Mouse (Mus musculus) embryonic stem cell, embryonic (primary cell): Measurements from ENCODE around the gene Kalrn.

Experiments used
- CTCF ChIA-PET, 4 experiments: fragments of 300-600 bp in 2 of 4; fragments of 350-600 bp in 2 of 4; sonication (Branson Sonifier 250); formaldehyde crosslinking; loops; one replicate each; lab custom pipeline; 2022; ENCODE audit warnings: inconsistent platforms in 2 of 4; lab: Charles Lee
- POLR2A ChIA-PET, 4 experiments: fragments of 300-600 bp in 2 of 4; fragments of 350-600 bp in 2 of 4; sonication (Branson Sonifier 250); formaldehyde crosslinking; loops; one replicate each; lab custom pipeline; 2022; ENCODE audit warnings: antibody characterized with exemption in 4 of 4, inconsistent platforms in 1 of 4; lab: Charles Lee

The Kalrn gene

DNA sequence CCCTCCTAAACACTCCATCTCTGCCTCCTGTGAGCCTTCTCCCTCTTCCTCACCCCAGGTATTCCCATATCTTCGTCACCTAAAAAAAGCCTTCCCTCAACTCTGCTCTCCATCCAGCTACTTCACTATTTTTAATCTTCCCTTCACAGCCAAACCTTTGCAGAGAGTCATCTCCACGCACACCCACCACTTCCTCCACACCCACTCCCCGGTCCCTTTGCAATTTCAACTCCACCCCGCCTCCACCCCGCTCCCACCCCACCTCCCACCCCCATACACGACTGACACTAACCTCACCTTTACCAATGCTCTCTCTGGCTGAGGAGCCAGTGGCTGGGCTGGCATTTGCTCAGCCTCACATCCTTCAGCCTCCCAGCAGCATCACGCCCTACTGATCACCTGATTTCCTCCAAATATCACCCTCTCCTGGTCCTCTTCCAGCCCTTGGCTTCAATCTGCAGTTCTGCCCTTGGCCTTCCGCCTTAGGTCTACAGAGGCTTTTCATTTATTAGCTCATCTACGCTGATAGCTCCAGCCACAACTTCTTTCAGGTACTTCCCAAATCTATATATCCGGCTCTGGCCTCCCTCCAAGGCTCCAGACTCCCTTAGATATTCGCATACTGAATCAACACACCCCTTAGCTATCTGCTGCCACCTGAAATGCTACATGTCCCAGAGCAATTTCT lies 9.6 kb downstream of the Kalrn start:
- POLR2A ChIA-PET, result no interaction called here
- CTCF ChIA-PET, result interaction anchor here in 1 of 4 experiments (0.6 to 0.8 kb wide), 2 partner anchors 109 to 244 kb away, joined by 3 to 7 read pairs; no protein-coding TSS in a partner anchor

DNA sequence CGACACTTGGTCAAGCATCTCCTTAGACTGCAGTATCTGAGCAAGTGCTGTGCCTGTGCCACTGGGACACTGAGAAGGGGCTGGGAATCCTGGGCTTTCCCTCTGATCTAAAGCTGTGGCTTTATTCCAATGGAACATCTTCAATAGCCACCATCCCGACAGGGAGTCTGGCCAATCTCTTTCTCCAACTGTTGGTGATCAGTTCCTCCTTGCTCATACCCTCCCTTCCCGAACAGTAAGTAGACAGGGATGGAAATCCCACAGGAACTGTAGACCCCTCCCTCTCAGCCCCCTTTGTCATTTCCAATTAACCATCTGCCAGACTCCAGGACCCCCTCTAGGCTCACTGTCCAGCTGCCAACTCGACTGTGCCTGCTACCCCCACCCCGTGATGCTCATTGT lies 11.6 kb downstream of the Kalrn start:
- POLR2A ChIA-PET, result interaction anchor here in 1 of 4 experiments (0.6 kb wide), 1 partner anchor 66 kb away, joined by 3 read pairs; no protein-coding TSS in a partner anchor
- CTCF ChIA-PET, result no interaction called here

DNA sequence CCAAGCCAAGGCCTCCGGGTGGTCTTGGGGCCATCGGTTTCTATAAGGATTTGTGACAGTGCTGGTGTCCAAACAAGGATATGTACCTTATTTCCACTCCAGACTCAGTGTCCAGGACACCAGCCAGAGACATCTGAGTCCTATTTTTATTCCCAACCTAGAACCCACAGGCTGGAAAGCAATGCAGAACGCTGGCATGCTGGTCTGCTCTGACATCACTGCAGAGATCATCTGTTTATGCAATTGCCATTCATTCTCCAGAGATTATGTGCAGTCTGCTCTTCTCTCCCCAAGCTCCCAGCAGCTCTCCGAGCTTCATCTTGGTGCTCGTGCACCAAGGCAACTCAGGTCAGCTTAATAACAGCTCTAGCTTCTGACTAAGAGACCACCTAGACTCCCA lies 12.5 kb downstream of the Kalrn start:
- ChIA-PET CTCF (no interaction called here), POLR2A (interaction anchor here in 1 of 4 experiments (0.7 kb wide), 1 partner anchor 8 kb away, joined by 3 read pairs; no protein-coding TSS in a partner anchor)

DNA sequence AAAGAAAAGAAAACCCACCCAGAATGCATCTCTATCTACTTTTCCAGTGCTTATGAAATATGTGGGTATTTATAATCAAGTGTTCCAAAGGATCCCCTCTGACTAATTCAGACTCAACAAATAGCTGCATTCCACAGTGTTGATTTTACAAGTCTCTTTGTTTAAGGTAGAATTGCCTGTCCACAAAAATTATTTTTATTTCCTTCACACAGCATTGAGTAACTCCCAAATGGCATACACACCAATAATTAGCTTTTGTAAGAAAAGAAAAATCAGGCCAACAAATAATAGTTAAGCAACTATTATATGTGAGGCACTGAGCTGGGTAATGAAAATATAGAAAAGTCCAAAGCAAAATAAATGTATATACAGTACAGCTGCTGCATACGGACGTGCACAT lies 12.9 kb downstream of the Kalrn start:
- ChIA-PET POLR2A (interaction anchor here in 1 of 4 experiments (0.7 kb wide), 1 partner anchor 8 kb away, joined by 3 read pairs; no protein-coding TSS in a partner anchor), CTCF (no interaction called here)

GRCm38 (mm10) chr16:34557891-34558290 lies 15.4 kb downstream of the Kalrn start:
- ChIA-PET POLR2A (no interaction called here), CTCF (no interaction called here)

DNA sequence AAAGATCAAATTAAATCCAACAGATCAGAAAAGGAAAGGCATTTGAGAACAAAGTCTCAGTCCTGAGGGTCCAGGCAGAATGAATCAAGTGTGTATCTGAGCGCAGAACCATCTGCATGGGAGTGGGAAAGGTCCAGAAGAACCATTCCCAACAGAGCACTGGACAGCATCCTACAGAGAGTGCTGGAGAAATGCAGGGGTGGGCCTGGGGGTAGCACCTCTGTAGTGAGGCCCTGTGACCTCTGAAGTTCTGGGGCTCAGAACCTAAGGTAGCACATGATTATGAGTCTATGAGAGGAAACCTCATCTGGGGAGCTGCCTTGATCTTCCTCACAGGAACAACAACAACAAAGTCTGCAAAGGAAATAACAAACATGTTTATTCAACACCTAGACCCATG lies 20.6 kb downstream of the Kalrn start:
- CTCF ChIA-PET, result no interaction called here
- POLR2A ChIA-PET, result interaction anchor here in 1 of 4 experiments (0.6 to 1.1 kb wide), 2 partner anchors 16 to 449 kb away, joined by 3 to 4 read pairs; no protein-coding TSS in a partner anchor

DNA sequence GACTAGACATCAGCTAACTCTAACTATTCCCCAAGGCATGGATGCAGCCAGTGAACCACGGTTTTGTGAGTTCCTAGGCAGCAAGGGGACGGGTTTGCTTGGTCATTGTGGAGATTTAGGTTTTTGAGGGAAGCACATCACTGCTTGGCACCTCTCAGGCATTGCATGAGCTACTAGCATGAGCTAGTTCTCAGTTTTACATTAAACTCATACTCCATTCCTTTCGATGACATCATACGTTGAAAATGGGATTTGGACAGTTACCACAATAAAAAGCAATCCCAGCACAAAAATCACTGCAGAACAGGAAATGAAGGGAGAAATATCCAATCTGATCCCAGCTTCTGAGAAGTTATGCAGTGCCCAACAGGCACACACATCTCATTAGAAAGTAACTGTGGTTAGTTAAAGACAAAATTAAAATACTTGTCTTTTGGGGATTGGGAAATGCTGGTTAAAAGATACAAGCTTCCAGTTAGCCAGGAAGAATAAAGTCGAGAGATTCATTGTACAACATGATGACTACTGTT lies 23.8 kb downstream of the Kalrn start:
- POLR2A ChIA-PET, result no interaction called here
- CTCF ChIA-PET, result no interaction called here

DNA sequence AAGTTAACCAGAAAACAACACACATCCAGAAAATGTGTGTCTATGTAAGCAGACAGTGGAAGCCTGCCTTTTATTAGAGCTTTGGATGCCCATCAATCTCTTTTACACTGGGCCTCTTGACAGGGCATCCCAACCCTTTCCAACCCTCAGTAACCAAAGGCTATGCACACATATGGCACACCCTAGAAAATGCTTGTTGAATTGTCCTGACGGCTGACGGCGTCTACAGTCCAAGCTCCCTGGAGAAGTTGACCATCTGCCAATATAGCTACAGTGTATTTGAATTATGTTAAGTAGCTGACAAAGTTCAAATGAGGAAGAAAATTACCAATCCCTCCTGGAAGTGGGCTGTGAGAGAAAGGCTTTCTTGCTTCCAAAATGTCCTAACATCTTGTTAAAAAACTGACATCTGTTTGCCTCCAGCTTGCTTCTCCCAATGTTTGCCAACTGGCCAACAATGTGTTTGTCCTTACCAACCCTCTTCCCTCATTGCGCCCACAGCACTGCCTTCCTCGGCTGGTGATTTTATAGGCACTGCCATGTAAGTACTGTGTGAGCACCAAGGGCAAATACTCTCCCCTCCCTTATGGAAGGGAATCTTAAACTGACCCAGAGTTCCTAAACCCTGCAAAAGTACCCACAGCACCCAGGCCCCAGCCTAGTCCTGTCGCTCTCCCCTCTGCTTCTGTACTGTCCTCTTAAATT lies 26.4 kb downstream of the Kalrn start:
- CTCF ChIA-PET, result no interaction called here
- POLR2A ChIA-PET, result interaction anchor here in 2 of 4 experiments (0.5 to 0.6 kb wide), 2 partner anchors 660 to 1986 kb away, joined by 3 to 9 read pairs; no protein-coding TSS in a partner anchor

DNA sequence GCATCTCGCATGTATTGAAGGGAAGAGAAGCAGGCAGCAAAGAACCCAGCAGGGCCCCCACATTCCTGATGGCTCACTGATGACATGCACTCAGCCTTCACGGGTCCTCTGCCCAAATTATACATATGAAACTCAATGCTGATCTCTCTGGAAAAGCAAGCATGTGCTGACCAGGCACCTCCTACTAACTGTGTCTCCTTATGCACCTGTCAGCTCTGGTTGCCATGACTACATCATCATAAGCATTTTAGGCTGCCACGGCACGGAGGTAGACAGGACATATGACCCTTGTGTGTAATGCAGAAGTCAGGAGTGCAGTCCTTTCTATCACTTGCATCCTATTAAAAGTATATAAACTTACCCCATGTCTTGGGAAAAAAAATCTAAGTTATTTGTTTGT lies 29.6 kb downstream of the Kalrn start:
- ChIA-PET POLR2A (no interaction called here), CTCF (no interaction called here)

DNA sequence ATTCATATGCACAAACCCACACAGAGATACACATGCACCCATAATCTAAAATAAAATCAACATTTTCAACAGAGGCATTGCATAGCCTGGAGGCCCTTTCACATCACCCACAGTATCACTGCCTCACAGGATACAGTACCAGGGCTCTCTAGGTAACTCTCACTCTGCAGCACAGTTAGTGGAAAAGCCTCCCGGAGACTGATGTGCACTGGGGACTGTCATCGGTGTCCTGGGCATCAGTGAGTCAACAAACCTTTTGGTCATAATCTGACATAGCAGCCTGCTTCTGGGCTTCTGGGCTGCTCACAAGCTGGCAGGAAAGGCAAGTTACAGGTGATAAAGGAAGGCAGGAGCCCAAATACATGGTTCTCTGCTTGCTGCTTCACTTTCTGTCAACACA lies 31.0 kb downstream of the Kalrn start:
- CTCF ChIA-PET, result interaction anchor here in 2 of 4 experiments (0.6 to 1.0 kb wide), 3 partner anchors 15 to 424 kb away, joined by 3 to 8 read pairs (median 3); partner anchors contain the start of gene Kalrn (in 1 of the 2)
- POLR2A ChIA-PET, result no interaction called here

- ChIA-PET CTCF (interaction anchor here in 1 of 4 experiments (0.6 kb wide), 1 partner anchor 472 kb away, joined by 4 read pairs; no protein-coding TSS in a partner anchor), POLR2A (no interaction called here)
Observed at GRCm38 (mm10) chr16:34538679-34539185, 34.6 kb downstream of the Kalrn start.

- POLR2A ChIA-PET, result interaction anchor here in 1 of 4 experiments (1.6 kb wide), 1 partner anchor 16 kb away, joined by 4 read pairs; no protein-coding TSS in a partner anchor
- CTCF ChIA-PET, result no interaction called here
Observed at GRCm38 (mm10) chr16:34536300-34536699, 37.0 kb downstream of the Kalrn start.

DNA sequence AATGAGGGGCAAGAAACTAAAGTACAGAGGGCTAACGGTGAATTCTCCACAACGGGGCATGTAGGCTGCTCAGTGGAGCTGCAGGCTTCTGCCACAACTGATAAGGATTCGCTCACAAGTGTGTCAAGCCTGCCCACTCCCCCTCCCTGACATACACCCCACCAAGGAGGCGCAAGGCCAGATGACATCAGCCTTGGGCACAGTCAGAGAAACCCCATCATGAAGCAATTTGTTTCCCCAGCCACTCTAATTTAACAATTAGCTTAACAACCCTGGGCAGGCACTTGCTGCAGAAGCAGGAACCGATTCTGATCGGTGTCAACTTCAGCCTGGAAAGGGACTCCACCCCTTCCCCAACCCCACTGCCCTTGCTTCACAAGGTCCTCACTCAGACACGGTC lies 38.2 kb downstream of the Kalrn start:
- CTCF ChIA-PET, result no interaction called here
- POLR2A ChIA-PET, result interaction anchor here in 1 of 4 experiments (0.6 to 0.8 kb wide), 2 partner anchors 121 to 499 kb away, joined by 3 read pairs; no protein-coding TSS in a partner anchor

GRCm38 (mm10) chr16:34531506-34531905 lies 41.8 kb downstream of the Kalrn start:
- ChIA-PET CTCF (interaction anchor here in 1 of 4 experiments (0.8 kb wide), 1 partner anchor 168 kb away, joined by 3 read pairs; no protein-coding TSS in a partner anchor), POLR2A (interaction anchor here in 1 of 4 experiments (0.7 kb wide), 1 partner anchor 118 kb away, joined by 3 read pairs; the partner anchor contains the start of gene Ropn1)

GRCm38 (mm10) chr16:34530029-34530428 lies 43.3 kb downstream of the Kalrn start:
- CTCF ChIA-PET, result no interaction called here

DNA sequence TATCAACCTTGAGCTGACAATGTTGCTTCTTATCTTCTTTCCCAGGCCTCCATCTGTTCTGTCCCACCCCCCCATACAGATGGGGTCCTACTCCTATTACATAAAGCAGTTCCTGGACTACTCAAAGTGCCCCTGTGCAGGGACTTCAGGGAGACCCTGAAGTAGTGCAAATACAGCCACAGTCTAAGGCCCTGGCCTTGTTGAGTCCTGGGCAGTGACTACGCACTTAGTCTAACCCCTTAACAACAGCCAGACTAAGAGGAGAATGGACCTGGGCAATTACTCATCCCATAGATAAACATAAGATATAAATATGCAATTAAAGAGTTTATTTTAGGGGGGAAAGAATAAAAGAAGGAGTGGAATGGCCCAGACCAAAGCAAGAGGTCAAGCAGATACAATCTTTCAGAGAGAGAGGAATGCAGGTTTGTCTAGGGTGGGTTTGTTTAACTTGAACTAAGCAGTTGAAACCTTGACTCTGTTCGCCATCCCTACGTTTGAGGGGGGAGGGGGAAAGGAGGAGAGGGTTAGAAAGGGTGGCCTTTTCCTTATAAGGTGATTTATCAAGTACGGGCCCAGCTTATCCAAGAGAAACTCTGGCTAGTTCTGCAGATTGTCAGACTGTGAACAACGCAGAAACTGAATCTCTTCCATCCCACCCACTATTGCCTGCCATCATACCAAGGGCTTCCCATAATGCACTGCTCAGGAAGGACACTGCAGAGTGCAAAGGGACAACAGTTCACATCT lies 44.9 kb downstream of the Kalrn start:
- POLR2A ChIA-PET, result interaction anchor here in 1 of 4 experiments (0.6 to 0.9 kb wide), 2 partner anchors 43 to 167 kb away, joined by 3 to 7 read pairs; no protein-coding TSS in a partner anchor

More at GRCm38 (mm10) chr16:34530029-34530428, 43.3 kb downstream of the Kalrn start:
- POLR2A ChIA-PET, result no interaction called here

DNA sequence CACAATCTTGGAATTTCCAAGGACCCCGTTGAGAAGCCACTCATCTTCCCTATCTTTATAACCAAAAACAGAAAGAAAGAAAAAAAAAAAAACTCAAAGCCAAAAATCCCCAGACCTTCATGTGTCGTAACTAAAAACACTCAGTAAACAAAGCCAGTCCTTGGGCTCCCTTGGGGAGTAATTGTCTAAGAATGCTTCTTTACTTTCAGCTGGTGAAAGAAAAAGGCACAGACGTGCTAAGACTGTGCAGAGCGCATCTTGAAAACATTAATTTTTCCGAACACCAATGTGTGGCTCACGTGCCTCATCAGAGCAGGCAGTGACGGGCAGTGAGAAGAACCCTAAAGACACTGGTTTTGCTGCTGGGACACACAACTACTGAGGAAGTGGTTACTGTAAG lies 47.0 kb downstream of the Kalrn start:
- ChIA-PET CTCF (no interaction called here), POLR2A (no interaction called here)

More for the DNA sequence above, 44.9 kb downstream of the Kalrn start:
- CTCF ChIA-PET, result no interaction called here

DNA sequence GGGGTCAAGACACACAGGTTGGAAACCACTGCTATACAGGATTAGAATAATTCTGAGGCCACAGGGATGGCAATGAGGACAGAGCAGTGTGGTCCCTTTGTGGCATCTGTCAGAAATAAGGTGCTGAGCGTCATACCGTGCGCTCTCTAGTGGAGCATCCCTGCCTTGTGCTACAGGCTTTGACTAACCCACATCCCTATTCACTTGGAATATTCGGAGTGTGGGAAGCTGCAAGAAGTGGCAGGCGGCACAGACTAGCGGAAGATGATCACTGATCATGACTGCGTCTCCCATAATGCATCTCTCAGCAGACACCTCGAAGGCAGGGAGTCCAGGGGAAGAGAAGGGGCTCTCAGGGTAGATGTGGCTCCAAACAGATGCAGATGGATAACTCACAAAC lies 47.5 kb downstream of the Kalrn start:
- ChIA-PET POLR2A (interaction anchor here in 1 of 4 experiments (1.1 kb wide), 1 partner anchor 86 kb away, joined by 4 read pairs; no protein-coding TSS in a partner anchor), CTCF (no interaction called here)
